Comparison of ENCODE assay signal across 9 mouse cellular contexts in the genomic region with DNA sequence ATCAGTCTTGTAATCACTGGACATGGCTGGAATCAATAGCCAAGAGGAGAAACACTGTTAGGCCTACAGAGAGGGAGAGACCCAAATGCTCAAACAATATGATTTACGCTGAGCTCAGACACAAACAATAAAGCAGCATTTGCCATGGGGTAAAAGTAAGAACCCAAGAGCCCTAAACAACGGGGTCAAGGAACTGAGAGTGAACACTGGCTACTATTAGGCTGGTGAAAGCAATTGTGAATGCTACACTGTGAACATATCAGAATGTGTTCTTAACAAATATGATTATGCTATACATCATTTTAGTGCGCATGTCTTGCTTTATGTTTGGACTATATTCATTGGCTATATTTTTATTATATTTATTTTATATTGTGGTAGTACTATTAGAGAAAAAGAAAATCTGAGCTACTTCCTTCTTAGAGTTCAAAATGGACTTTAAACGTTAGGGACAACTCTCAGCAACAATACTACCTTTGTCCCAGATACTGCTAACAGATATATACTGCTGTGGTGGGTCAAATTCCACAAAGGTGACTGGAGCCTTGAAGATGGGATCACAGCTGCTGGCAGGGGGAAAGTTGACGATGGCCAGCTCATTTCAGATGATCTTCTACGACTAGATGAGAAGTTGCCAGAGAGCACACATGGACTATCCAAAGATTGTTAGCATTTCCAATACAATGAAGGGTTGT. TPM values are rescaled to one million over a fixed set of nuclear protein-coding genes. Genes with fewer than 3 reads are reported as not detected.
"Had no signal": no experiment of that assay in that cellular context is flagged by ENCODE, and none has a peak within 500 bp of the region (broad histone marks: within the 10 kb centered on the region; RNA-seq: fewer than 3 reads in every experiment).

No protein-coding gene starts in this region.

- H3K9me3 ChIP-seq: liver, embryonic 13.5 days; midbrain, embryonic 12.5 days had no signal

- H3K36me3 ChIP-seq: liver, embryonic 13.5 days; midbrain, embryonic 12.5 days had no signal

- H3K27me3 ChIP-seq: liver, embryonic 13.5 days; midbrain, embryonic 12.5 days had no signal

- H3K4me1 ChIP-seq: liver, embryonic 13.5 days; midbrain, embryonic 12.5 days had no signal

- H3K9ac ChIP-seq: liver, embryonic 13.5 days; midbrain, embryonic 12.5 days had no signal

- H3K27ac ChIP-seq: left cerebral cortex, adult 2 months; liver, embryonic 13.5 days; midbrain, embryonic 12.5 days; stomach, postnatal 0 days had no signal

- H3K4me3 ChIP-seq: left cerebral cortex, adult 2 months; liver, embryonic 13.5 days; midbrain, embryonic 12.5 days had no signal

- DNase-seq: liver, embryonic 13.5 days had no signal

- H3K4me2 ChIP-seq: liver, embryonic 13.5 days; midbrain, embryonic 12.5 days had no signal

RNA-seq across cellular contexts. Expression of a gene that starts 21.9 kb away (rescaled TPM):
- polyA plus RNA-seq: limb, embryonic 11.5 days; limb, embryonic 14.5 days; liver, adult 2 months; liver, embryonic 13.5 days; midbrain, embryonic 12.5 days; neural tube, embryonic 11.5 days; stomach, embryonic 14.5 days had no signal
